Mouse (Mus musculus) mature B cell (primary cell): ENCODE data around the gene Vps37c.

Experiments
- in situ Hi-C: fragments of 300-500 bp; cut with MboI; formaldehyde crosslinking; loops from 2 replicates; pipeline ENCODE4 v1.14.3; 2019

Vps37c gene

DNA sequence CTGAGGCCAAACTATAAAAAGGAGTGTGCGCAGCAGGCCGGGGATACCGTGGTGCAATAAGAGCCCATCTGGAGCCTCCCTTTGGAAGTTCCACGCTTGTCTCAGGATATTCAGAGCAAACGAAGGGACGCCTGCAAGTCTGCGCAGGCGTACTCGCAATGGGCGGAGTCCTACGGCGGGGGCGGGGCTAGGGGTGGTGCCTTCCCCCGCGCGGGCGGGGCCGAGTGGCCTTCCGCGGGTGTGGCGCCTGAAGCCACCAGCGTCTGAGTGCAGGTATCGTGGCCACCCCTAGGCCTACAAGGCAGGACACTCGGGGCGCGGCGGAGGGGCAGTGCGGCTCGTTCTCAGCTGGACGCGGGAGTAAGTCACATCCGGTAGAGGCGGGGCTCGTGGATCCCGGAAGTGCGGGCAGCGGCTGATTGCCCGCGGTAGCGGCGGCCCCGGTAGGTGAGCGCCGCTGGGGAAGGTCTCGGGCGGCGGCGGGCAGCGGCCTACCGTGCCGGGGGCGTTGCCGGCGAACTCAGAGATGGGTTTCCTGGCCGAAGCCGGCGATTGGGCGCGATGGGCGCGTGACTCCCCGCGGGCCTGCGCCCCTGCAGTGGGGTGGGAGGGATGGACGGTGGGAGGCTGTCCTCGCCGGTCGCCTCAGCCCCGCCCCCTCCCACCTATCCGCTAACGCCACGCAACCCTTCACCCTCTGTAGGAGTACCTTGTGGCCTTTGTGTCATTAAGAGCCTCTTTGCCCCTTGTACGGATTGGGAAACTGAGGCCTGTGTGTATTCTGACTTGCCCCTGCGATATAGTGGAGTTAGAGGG, at the start of gene Vps37c:
Gene Vps37c, plus strand, starts transcription at position 199 of the 816 bp plus-strand sequence.
- in situ Hi-C loops: no loop called here

DNA sequence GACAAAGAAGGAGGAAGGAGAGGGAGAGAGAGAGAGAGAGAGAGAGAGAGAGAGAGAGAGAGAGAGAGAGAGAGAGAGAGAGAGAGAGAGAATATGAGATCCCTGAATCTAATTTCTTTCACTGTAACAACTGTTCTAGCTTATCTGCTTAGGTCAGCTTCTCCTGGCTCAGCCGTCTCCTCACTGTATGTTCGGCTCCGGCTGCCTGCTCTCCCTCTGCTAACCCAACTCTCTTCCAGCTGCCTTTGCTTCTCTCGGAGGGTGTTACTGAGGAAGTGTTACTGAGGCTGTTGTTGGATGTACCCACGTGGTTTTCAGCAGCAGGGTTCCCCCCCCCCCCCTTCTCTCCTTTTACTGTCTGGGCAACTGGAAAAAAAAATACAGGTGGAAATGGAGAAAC, 48.5 kb upstream of the Vps37c start:
- in situ Hi-C loops: no loop called here

DNA sequence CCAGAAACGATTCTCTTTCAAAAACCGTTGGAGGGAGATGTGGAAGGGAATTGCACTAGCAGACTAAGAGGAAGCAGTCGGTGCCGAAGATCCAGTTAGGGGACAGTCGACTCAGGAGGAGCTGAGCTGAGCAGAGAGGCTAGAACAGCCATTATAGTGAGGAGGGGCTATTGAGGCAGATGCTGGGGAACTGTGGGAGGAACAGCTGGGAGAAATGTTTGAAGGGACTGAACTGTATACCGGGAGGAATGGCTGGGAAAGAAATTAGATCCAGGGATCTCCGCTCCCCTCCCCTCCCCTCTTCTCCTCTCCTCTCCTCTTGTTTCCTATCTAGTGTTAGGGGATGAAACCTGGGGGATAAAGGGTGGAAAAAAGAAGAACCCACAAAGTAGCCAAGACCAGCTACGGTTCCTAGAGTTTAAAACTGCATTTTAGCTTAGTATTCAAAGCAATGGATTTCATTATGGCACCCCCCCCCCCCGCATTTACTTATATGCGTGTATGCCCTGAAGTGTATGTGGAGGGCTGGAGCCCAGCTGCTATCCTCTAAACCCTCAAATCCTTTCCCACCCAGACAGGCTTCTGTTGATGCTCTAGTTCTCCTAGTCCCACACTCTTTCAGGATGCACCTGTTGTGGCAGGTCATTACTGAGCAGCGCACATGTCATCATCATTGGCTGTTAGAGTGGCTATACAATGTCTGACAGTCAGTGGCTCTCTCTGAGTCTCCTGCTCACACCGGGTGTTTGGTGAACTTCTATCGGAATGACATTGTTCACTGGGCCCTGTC, 47.8 kb upstream of the Vps37c start:
- in situ Hi-C loops: no loop called here

DNA sequence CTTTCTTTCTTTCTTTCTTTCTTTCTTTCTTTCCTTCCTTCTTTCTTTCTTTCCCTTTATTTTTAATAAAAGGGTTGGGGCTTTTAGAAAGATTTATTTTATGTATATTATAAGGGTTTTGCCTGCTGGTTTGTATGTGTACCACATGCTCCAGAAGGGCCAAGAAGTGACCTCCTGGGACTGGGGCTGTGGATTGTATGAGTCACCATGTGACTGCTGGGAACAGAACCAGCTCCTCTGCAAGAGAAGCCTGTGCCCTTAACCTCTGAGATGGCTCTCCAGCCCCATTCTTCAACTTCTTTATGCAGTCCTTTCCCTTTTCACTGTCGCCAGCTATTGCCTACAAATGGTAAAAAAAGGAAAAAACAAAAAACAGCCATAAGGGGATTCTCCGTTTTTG, 42.9 kb upstream of the Vps37c start:
- in situ Hi-C loops: no loop called here

DNA sequence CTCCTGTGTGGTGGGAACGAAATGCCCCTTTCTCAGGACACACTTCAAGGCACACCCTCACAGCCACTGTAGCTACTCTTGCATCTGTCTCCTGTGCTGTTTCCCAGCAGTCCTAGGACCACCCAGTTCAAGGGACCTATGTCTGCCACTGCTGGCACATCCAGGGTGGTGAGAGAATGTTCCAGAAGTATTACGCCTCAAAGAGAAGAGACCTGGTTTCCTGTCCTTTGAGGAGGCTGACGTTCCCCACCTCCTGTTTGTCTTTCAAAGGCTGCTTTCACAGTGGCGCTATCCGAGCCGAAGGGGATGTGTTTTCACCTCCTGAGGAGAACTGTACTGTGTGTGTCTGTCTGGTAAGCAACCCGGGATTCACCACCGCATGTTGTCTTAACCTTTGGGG, 40.4 kb upstream of the Vps37c start:
- in situ Hi-C loops: no loop called here

DNA sequence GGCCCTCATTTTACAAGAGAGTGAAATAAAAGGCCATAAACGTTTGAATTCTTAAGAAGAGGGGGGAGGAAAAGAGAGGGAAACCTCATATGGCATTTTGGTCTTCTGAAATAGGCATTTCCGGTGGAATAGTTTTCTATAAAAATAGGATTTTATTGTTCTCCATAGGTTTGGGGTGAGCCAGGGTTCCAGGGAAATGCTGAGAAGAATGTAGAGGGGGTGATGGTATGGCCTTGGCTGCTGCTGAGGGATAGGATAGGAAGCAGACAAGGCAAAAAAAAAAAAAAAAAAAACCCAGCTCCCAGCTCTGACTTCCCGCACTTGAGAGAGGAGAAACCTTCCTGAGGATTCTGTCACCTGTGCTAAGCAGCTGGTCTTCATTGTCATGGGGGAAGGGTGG, 32.5 kb upstream of the Vps37c start:
- in situ Hi-C loops: no loop called here

DNA sequence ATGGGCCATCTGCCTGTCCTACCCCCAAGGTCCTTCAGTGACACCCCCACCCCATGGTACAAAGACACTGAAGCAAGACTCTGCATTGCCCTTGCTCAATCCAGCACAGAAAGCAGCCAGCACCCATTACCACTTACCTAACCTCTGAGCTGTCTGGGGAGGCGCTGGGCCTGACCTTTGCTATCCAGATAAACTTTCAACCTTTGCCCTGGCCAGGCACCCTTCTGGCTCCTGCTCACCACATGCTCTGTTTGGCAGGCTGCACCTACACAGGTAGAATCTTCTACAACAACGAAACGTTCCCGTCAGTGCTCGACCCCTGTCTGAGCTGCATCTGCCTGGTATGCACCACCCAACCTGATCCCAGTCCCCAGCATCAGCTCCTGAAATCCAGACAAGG, 30.8 kb upstream of the Vps37c start:
- in situ Hi-C loops: no loop called here

DNA sequence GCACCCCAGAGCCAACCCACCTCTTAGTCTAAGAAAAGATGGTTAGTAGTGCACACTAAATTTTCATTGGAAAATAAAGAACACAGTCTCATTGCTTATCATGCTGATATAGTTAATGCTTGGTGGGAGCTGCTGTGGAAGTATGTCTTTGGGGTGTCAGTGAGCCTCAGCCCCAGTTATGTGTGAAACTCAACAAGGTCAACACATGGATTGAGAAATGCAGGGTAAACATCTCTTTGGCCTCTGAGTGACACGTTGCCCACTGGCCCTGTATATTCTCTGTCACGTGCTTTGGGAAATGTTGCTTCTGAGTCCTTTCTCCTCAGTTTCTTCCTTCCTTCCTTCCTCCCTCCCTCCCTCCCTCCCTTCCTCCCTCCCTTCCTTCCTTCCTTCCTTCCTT, 30.1 kb upstream of the Vps37c start:
- in situ Hi-C loops: no loop called here

DNA sequence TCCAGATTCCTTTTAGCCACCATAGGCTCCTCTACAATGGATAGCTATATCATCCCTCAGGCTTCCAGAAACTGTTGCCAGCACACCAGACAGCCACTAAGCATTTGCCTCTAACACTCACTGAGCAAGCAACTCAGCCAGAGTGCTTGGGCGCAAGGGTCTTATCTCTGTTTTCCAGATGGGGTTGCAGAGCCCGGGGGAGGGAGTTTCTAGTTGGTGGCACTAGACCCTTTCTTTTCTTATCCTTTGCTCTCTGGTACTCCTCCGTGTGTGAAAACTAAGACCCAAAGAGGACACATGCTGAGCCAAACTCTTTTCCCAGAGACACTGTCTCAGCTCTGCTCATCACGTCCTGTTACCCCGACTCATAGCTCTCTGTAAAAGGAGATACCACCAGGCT, 27.2 kb upstream of the Vps37c start:
- in situ Hi-C loops: no loop called here

DNA sequence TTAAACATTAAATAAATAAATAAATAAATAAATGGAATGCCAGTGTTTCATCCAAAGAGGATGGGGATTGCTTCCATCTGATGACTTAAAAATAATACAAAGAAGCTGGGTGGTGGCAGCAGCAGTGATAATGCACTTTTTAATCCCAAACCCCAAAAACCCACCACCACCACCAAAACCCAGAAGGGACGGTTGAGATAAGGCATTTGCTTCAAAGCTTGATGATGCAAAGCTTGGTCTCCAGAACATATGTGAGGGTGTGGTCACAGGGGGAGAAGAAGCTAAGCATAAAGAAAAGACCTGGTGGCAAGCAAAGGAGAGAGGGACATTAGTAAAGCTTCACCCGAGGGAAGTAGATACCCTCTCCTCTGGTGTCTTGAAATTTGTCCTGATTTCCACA, 26.6 kb upstream of the Vps37c start:
- in situ Hi-C loops: no loop called here

DNA sequence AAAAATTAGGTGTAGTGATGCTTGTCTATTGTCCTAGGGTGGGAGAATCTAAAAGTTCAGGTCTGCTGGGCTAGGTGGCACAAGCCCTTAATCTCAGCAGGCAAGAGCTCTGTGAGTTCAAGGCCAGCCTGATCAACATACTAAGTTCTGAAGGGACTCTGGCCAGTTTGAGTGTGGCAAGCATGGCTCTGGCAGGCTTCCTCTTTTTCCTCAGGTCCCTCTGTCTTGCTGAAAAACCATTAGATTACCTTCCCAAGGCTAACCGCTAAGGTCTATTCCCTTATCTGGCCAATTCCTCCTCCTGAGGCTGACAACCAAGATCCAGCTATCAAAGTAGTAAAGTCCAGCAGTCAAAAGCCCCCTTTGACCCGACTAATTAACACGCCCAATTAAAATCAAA, 25.9 kb upstream of the Vps37c start:
- in situ Hi-C loops: no loop called here

DNA sequence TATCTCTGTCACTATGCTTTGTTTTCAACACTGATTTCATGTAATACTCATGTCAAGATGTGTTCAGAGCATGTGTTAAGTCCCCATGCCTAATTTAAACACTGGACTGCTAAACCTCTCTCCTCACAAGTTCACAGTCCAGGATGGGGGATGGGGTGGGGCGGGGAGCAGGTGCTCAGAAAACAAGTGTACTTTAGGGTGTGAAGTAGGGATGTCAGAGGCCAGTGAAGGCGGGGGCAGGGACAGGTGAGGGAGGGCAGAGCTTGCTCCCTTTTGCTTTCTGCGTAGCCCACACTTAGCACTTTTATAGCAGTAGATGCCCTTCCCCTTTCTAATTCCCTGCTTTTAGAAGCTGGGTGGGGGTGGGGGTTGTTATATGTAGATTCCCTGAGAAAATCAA, 23.4 kb upstream of the Vps37c start:
- in situ Hi-C loops: no loop called here

DNA sequence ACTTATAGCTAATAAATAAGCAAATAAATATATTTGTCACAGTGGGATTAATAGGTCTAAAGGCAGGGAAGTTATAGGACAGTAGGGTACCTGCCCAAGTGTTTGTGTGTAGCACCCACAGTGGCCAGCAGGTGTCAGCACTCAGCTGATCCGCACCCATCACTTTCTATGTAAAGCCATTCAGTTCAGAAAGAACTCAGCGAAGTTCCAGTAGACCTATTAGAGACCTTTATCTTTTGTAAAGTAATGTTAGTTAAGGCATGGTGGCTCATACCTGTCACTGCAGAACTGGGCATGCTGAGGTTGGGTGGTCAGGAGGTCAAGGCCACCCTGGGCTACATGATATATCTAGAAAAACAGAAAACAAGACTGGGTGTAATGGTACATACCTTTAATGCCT, 23.0 kb upstream of the Vps37c start:
- in situ Hi-C loops: no loop called here

DNA sequence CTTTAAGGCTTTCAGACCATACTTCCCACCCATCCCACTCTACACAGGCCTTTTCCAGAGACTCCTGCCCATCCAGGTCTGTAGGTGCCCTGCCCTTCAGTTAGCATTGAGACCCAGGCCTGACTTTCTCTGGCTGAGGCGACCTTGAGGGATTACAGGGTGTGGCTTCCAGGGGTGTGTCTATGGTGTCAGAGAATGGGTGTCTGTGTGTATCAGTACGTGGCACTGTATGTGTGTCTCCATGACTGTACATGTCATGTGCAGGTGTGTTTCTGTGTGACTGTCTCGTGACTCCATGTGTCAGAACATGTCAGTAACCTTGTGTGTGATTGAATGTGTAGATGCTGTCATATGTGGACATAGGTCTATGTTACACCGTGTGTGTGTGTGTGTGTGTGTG, 17.2 kb upstream of the Vps37c start:
- in situ Hi-C loops: no loop called here

DNA sequence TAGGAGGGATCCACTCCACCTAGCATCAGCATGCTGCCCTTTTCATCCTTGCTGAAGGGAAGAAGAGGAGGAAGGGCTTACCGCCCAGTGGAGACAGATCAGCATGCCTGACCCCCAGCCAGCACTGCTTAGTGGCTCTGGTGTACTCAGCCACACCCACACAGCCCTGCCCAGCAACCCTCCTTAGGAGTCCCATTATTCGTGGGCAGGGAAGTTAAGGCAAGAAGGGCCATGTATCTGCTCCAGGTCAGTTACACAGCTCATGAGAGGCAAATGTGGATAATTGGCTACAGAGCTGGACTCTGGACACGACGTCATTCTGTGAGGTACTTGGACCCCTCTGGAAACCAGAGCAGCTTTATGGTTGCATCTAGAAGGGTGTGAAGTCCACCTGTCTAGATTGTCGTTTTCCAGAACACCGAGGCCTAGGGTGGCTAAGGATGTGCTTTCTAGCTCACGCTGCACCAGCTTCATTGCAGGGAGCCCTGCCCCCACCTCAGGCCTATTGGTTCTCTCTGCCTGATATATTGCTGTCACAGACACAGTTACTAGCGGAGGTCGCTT, 16.6 kb upstream of the Vps37c start:
- in situ Hi-C loops: no loop called here

DNA sequence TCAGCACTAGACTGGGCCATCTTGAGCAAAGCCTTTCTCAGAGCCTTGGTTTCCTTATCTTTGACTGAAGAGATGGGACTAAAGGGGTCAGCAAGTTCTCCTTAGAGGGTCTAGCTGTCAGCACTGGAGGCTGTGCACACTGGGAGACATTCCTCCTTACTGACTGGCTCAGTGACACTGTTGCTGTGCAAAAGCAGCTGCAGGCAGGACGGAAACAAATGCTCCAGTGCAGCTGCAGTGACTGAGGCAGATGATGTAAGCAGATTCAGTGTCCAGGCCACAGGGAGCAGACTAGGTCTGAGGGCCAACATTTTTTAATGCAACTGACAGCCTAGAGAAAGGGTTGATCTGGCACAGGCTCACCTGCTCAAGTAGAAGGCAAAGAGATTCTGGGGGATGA, 15.3 kb upstream of the Vps37c start:
- in situ Hi-C loops: no loop called here

DNA sequence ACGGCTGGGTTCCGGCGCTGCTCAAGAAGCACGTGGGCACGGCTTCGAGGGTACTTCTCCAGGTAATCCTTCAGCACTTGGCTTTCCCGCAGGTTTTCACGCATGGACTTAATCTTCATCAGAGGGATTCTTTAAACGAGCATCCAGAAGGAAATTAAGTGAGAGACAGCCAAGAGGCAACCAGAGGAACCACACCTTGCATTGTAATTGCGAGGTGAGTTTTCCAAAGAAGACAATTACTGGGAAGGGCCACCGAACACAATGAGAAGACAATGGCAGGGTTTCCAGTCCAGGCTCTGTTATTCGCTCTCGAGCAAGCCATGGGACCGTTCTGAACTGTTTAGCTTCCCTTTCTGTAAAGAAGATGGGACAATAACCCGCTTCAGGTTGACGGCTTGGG, 11.9 kb upstream of the Vps37c start:
- in situ Hi-C loops: no loop called here

DNA sequence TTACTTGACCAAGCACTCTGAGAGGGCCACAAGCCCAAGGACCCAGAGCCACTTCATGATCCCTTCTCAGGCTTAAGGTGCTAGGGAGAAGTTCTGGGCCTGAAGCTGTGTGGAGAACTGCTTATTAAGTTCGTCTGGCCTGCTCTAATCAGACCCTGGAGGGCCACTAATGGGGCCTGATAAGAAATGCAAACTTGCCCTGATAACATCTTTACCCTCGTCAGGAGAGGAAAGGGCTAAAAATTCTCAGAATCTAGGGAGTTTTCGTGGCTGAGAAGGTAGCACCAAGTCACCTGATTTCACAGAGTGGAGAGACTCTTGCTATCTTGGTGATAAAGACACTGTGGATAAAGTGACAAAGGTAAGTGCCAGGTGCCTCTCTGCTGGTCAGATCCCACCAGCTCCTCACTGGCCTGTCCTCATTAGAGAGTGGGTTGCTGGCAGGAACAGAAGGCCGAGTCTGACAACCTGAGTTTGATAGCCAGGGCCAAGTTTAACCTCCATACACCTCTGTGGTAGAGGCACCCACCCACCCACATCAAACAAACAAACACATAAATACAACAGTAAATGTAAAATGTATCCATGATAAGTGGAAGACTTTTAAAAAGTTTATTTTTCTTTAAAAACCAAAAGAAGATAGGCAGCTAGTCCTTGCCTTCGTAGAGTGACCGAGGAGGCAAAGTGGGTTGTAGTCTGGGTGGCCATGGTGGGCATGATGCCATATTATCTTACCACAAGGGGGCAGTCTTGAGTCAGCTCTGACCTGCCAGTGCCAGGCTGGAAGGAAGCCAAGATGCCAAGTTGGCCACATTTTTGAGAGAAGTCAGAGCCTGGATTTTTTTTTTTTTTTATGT, 10.4 kb upstream of the Vps37c start, which contains the start of gene Pga5:
Gene Pga5, minus strand, starts transcription at position 157 of the 857 bp plus-strand sequence.
- in situ Hi-C loops: no loop called here

DNA sequence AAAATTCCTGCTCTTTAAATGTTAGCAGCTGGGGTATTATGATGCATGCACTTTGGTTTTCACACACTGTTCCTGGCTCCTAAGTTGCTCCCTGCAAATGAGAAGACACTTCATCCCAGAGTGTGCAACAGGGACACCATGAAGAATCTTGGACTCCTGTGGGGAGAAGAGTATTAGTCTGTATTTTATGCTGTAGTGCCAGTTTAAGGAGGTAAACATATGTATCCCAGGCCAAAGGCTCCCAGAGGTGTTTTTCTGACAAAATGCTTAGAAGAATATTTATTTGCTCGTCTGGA, 9.8 kb upstream of the Vps37c start:
- in situ Hi-C loops: no loop called here

DNA sequence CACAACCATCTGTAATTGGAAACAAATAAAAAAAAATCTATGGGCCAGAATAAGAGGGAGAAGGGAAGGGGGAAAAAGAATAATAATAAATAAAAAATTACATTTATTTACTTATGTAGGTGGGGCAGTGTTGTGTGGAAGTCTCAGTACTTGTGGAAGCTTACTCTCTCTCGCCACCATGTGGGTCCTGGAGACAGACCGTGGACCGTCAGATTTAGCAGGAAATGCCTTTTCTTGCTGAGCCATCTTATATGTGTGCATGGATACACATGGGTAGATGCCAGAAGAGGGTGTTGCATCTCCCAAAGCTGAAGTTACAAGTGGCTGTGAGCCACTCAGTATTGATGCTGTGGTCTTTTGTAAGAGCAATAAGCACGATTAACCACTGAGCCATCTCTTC, 7.0 kb upstream of the Vps37c start:
- in situ Hi-C loops: no loop called here

DNA sequence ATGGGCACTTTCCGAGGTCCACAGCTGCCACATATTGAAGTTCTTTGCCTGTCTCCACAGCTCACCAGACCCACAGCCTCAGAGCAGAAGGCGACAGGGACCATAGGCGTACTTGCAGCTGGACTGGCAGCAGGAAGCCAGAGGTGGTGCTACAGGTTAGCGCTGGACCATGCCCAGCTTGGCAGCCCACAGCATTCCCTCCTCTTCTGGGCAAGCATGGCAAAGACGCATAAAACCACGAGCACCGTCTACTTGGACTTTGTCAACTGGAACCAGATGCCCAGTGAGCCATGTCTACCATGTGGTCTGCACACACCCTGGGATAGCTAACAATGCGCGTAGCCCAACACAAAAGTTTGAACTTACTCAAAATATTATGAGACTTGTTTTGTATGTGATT, 3.5 kb upstream of the Vps37c start:
- in situ Hi-C loops: no loop called here

DNA sequence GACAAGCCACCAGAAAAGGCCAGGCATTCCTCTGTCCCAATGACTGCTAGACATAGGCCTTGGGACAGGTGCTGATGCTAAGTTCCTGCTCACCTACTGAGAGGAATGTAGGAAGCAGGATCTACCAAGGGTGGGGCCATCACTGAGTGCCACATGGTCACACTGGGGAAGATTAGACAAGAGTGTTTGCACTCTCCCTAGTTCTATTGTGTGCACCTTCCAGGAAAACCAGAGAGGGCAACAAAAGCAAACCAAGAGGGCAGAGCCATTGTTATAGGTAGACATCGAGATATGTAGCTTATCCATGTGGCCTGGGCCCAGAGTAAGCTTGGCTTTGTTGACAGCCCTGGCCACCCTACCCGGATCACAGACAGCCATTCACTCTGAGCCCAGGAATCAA, 2.8 kb upstream of the Vps37c start:
- in situ Hi-C loops: no loop called here
